Mouse (Mus musculus) kidney, postnatal 0 days (tissue): ENCODE measurements at regions not wholly inside any gene's neighbourhood (a gene's known extent, or its start where the extent isn't known, plus 50 kb on each side); places are given as distances from the start of the nearest gene placed in this dataset.

Experiments
- ATAC-seq: fragments of 200-750 bp; cut with Nextera tagmentation; replicated peaks from 2 replicates; pipeline ENCODE4 v1.8.0; 2017; ENCODE audit warnings: low read depth, moderate number of reproducible peaks, moderate TSS enrichment, moderate library complexity; ENCODE audit not compliant: low FRiP score
- DNase-seq: peaks from one replicate; pipeline ENCODE4 v3.0.0-alpha.2; 2016; ENCODE audit warnings: low spot score
- H3K27ac ChIP-seq: fragments of 300-500 bp; sonication (generic); 2 replicates; pipeline ENCODE4 v1.5.1; 2014; ENCODE audit warnings: mild to moderate bottlenecking
- H3K27me3 ChIP-seq: fragments of 300-500 bp; sonication (generic); 2 replicates; pipeline ENCODE4 v1.6.1; 2014; ENCODE audit warnings: low read length, mixed read lengths; ENCODE audit not compliant: insufficient read depth
- H3K36me3 ChIP-seq: fragments of 300-500 bp; sonication (generic); 2 replicates; pipeline ENCODE4 v1.6.1; 2014; ENCODE audit warnings: low read length, mixed read lengths; ENCODE audit not compliant: insufficient read depth
- H3K4me1 ChIP-seq: fragments of 300-500 bp; sonication (generic); replicated peaks from 2 replicates; pipeline ENCODE4 v1.6.1; 2014; ENCODE audit warnings: antibody characterized with exemption, low read length, mixed read lengths; ENCODE audit not compliant: insufficient read depth
- H3K4me2 ChIP-seq: fragments of 300-500 bp; sonication (generic); 2 replicates; pipeline ENCODE4 v1.6.1; 2014; ENCODE audit warnings: mild to moderate bottlenecking, low read length, moderate library complexity, mixed read lengths
- H3K4me3 ChIP-seq: fragments of 300-500 bp; sonication (generic); replicated peaks from 2 replicates; pipeline ENCODE4 v1.5.1; 2014; ENCODE audit warnings: low read depth, low read length
- H3K9ac ChIP-seq: fragments of 300-500 bp; sonication (generic); 2 replicates; pipeline ENCODE4 v1.6.1; 2014; ENCODE audit warnings: low read depth, low read length
- H3K9me3 ChIP-seq: fragments of 300-500 bp; sonication (generic); replicated peaks from 2 replicates; pipeline ENCODE4 v1.6.1; 2016; ENCODE audit warnings: low read length, inconsistent platforms, mixed read lengths
- CTCF ChIP-seq: IDR thresholded peaks from 2 replicates; pipeline ENCODE4 v1.5.1; 2016; ENCODE audit warnings: antibody characterized with exemption, low read depth, mild to moderate bottlenecking, moderate library complexity
- WGBS: fragments of 180-500 bp; shearing (Covaris S2); extraction: QIAGEN DNeasy Blood & Tissue Kit; methylation state at CpG from one replicate; pipeline ENCODE4 v1.1.7; 2014; 5-methylcytosine and 5-hydroxymethylcytosine counted together

DNA sequence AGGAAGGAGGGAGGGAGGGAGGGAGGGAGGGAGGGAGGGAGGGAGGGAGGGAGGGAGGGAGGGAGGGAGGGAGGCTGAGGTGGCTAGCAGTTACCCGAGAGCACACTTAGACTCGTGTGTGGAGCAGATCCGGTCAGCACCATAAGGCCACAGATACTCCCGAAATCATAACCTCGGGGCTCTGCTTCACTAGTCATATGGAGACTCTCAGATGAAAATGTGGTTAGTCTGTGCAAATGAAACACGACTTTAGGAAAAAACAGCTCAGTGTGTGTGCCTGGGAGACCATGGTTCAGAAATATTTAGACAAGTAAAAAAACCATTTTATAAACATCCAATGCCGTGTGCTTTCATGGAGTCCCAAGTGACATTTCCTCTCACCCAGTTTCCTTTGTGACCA lies 65.4 kb upstream of the Myb start:
- H3K4me3 ChIP-seq = no peak overlapping the region
- H3K9me3 ChIP-seq = no peaks in the 10 kb centered on the region
- no peak for TF ChIP-seq CTCF
- no peaks in the 10 kb centered on the region for H3K36me3 ChIP-seq
- ATAC-seq (no peak), DNase-seq (no peak)
- no peak overlapping the region for H3K4me2 ChIP-seq
- WGBS = 75% methylated on average over 7 of the region's 7 CpGs
- H3K27me3 ChIP-seq = no peaks in the 10 kb centered on the region
- H3K9ac ChIP-seq = no peak overlapping the region
- H3K4me1 ChIP-seq = no peaks in the 10 kb centered on the region
- H3K27ac ChIP-seq = no peak overlapping the region

DNA sequence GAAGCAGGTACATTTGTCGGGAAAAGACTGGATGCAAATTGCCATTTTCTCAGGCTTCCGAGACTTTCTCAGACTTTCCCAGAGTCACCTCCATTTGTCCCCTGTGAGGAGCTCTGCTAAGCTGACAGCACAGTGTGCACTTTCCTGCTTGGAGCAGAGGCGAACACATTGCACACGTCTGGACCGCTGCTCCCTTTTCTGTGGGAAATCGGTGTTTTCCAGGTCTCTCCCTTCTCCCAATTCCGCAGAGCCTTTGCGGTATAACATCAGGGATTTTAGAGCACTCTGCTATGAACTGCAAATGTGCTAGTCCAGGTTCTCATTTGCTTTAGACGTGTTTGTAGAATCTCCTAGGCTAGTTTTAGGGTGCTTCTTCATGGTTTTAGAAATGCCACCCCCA lies 67.0 kb upstream of the Myb start:
- no peaks in the 10 kb centered on the region for H3K36me3 ChIP-seq
- no peaks in the 10 kb centered on the region for H3K4me1 ChIP-seq
- DNase-seq (no peak), ATAC-seq (no peak)
- H3K9ac ChIP-seq = no peak overlapping the region
- TF ChIP-seq CTCF = no peak
- H3K4me3 ChIP-seq = no peak overlapping the region
- no peaks in the 10 kb centered on the region for H3K9me3 ChIP-seq
- H3K4me2 ChIP-seq = no peak overlapping the region
- 80% methylated on average over 9 of the region's 9 CpGs for WGBS
- no peaks in the 10 kb centered on the region for H3K27me3 ChIP-seq
- H3K27ac ChIP-seq = no peak overlapping the region

DNA sequence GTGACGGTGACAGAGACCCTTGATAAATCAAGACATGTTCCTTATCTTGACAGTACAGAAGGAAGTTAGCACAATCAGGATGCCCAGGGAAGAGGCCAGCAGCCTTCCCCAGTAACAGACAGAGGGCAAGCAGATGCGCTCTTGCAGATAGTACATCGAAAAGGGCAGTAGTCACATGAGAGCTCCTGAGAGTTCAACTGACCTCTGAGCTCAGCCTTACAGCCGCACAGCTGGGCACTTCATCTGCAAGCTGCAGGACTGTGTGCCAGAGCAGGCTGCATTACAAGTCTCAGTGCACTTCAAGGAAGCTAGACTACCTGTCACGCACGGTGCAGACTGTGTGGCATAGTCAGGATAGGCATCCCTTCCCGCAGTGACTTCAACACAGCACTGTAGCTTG lies 67.2 kb upstream of the Hbs1l start:
- Histone ChIP-seq H3K4me2 (no peak overlapping the region), H3K4me3 (no peak overlapping the region), H3K27me3 (no peaks in the 10 kb centered on the region), H3K27ac (no peak overlapping the region), H3K4me1 (no peaks in the 10 kb centered on the region), H3K9ac (no peak overlapping the region), H3K36me3 (no peaks in the 10 kb centered on the region), H3K9me3 (no peaks in the 10 kb centered on the region)
- DNase-seq = peak; percentile 5
- 72% methylated on average over 7 of the region's 7 CpGs for WGBS
- no peak for TF ChIP-seq CTCF
- ATAC-seq = no peak

DNA sequence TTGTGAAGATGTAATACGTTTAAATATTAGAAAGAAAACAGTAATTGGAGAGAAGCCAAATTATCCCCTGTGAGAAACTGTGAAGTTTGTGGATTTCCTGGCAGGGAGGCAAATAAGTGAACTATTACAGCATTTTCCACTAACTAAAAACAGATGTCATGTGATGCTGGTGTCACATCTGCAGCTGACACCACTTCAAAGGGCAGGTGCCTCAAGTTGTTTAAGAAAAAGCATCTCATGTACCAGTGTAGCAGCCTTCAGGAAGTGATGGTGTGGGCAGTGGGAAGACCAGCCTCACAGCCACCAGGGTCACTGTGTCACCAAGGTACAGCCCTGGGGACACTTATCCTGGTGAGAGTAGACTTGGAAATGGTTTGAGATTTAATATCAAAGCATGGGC lies 60.6 kb upstream of the Hbs1l start:
- Histone ChIP-seq H3K9ac (no peak overlapping the region), H3K27ac (no peak overlapping the region), H3K36me3 (no peaks in the 10 kb centered on the region), H3K27me3 (no peaks in the 10 kb centered on the region), H3K4me1 (no peaks in the 10 kb centered on the region), H3K4me3 (no peak overlapping the region), H3K9me3 (no peaks in the 10 kb centered on the region), H3K4me2 (no peak overlapping the region)
- DNase-seq (no peak), ATAC-seq (no peak)
- no peak for TF ChIP-seq CTCF
- WGBS = 24% methylated on average over 1 of the region's 1 CpGs

DNA sequence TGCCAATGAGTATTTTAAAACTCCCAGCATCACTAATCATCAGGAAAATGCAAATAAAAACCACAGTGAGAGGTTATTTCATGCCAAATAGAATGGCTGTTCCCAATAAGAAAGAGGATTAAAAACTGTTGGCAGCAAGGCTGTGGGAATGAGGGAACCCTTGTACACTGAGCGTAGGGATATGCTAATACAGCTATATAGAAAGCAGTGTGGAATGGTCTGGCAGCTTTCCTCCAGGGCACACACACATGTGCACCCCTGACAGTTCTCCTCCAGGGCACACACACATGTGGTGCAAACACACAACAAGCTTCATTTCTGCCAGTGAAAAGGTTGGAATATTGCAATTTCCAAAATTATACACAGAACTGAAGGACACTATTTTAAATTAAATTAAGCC lies 58.8 kb upstream of the Hbs1l start:
- Histone ChIP-seq H3K4me3 (no peak overlapping the region), H3K36me3 (no peaks in the 10 kb centered on the region), H3K9ac (no peak overlapping the region), H3K4me2 (no peak overlapping the region), H3K9me3 (no peaks in the 10 kb centered on the region), H3K27ac (no peak overlapping the region), H3K27me3 (no peaks in the 10 kb centered on the region), H3K4me1 (no peaks in the 10 kb centered on the region)
- ATAC-seq (no peak), DNase-seq (no peak)
- TF ChIP-seq CTCF = no peak
- WGBS = 74% methylated on average over 1 of the region's 1 CpGs

DNA sequence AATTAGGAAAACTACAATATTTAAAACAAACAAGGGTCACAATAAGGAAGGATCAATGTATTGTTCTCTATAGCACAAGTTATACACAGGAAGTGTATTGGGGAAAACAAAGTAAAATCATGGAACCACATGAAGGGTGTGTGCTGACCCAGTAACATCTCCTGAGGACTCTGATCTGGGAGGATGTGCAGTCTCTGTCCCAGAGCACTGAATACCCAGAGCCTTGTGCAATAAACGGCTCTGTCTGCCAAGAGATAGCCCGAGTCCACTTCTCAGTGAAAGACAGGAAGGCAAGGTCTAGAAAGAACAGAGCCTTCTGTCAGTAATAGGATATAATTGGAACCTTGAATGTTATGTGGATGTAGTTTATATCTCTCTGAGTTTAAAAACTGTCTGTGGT lies 56.3 kb upstream of the Hbs1l start:
- no peaks in the 10 kb centered on the region for H3K4me1 ChIP-seq
- no peaks in the 10 kb centered on the region for H3K9me3 ChIP-seq
- TF ChIP-seq CTCF = no peak
- no peak for ATAC-seq
- no peak overlapping the region for H3K27ac ChIP-seq
- H3K27me3 ChIP-seq = no peaks in the 10 kb centered on the region
- no peaks in the 10 kb centered on the region for H3K36me3 ChIP-seq
- H3K4me2 ChIP-seq = no peak overlapping the region
- H3K4me3 ChIP-seq = no peak overlapping the region
- no peak for DNase-seq
- 56% methylated on average over 2 of the region's 2 CpGs for WGBS
- H3K9ac ChIP-seq = no peak overlapping the region

DNA sequence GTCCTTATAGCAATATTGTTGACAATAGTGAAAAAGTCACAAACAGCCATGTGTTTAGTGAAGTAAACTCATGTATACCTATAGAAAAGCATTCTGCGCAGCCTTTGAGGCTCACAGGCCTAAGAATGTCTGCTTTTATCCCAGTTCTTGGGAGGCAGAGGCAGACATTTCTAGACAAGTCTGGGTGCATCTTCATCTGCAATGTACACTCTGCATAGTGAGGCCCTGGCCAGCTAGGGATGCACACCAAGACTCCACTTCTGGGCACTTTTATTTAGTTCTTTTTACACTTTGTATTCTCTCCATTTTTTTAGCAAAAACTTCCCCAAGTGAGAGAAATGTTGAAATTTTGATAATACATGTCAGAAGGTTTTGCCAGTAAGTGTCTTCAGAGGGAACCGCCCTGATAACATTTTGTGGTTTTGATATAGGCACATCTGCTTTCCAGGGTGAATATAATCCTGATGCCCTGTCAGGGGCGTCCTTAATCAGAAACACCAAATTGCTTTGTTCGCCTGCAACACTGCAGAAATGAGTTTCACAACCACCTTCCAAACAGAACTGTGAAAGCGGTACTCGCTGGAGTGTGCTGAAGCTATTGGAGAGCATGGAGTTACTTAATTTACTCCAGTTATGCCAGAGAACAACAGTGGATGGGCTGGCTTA lies 54.1 kb upstream of the Hbs1l start:
- no peak for TF ChIP-seq CTCF
- 92% methylated on average over 6 of the region's 6 CpGs for WGBS

More for the DNA sequence above, 54.1 kb upstream of the Hbs1l start:
- no peaks in the 10 kb centered on the region for H3K4me1 ChIP-seq
- H3K9me3 ChIP-seq = no peaks in the 10 kb centered on the region
- no peak overlapping the region for H3K27ac ChIP-seq
- H3K36me3 ChIP-seq = no peaks in the 10 kb centered on the region
- no peak overlapping the region for H3K4me3 ChIP-seq
- H3K4me2 ChIP-seq = no peak overlapping the region
- DNase-seq (no peak), ATAC-seq (no peak)
- no peaks in the 10 kb centered on the region for H3K27me3 ChIP-seq
- H3K9ac ChIP-seq = no peak overlapping the region
